Mouse (Mus musculus) hindbrain, embryonic 14.5 days (tissue): ENCODE measurements around the gene Inafm1. TPM values are rescaled to one million over a fixed set of nuclear protein-coding genes. Genes with fewer than 3 reads are reported as not detected.

Experiments
- ATAC-seq: fragments of 200-750 bp; cut with Nextera tagmentation; 2 replicates; pipeline ENCODE4 v1.8.0; 2017; ENCODE audit warnings: moderate number of reproducible peaks, mild to moderate bottlenecking, moderate TSS enrichment, moderate library complexity; ENCODE audit not compliant: low FRiP score
- DNase-seq: peaks from one replicate; pipeline ENCODE4 v3.0.0-alpha.2; 2015; ENCODE audit warnings: low spot score
- H3K27ac ChIP-seq: fragments of 300-500 bp; sonication (generic); 2 replicates; pipeline ENCODE4 v1.5.1; 2014; ENCODE audit warnings: mild to moderate bottlenecking, moderate library complexity
- H3K27me3 ChIP-seq: fragments of 300-500 bp; sonication (generic); 2 replicates; pipeline ENCODE4 v1.6.1; 2014; ENCODE audit warnings: mild to moderate bottlenecking, low read length, mixed read lengths; ENCODE audit not compliant: control insufficient read depth, insufficient read depth
- H3K36me3 ChIP-seq: fragments of 300-500 bp; sonication (generic); replicated peaks from 2 replicates; pipeline ENCODE4 v1.6.1; 2014; ENCODE audit not compliant: control insufficient read depth, insufficient read depth
- H3K4me1 ChIP-seq: fragments of 300-500 bp; sonication (generic); replicated peaks from 2 replicates; pipeline ENCODE4 v1.6.1; 2014; ENCODE audit warnings: antibody characterized with exemption, low read length, mixed read lengths; ENCODE audit not compliant: control insufficient read depth, insufficient read depth
- H3K4me2 ChIP-seq: fragments of 300-500 bp; sonication (generic); replicated peaks from 2 replicates; pipeline ENCODE4 v1.6.1; 2014; ENCODE audit warnings: mild to moderate bottlenecking, moderate library complexity
- H3K4me3 ChIP-seq: fragments of 300-500 bp; sonication (generic); replicated peaks from 2 replicates; pipeline ENCODE4 v1.5.1; 2014; ENCODE audit warnings: mild to moderate bottlenecking, low read length
- H3K9ac ChIP-seq: fragments of 300-500 bp; sonication (generic); 2 replicates; pipeline ENCODE4 v1.6.1; 2014
- H3K9me3 ChIP-seq: fragments of 300-500 bp; sonication (generic); 2 replicates; pipeline ENCODE4 v1.6.1; 2016; ENCODE audit warnings: low read length; ENCODE audit not compliant: control insufficient read depth
- WGBS: fragments of 180-500 bp; shearing (Covaris S2); extraction: QIAGEN DNeasy Blood & Tissue Kit; methylation state at CpG from one replicate; pipeline ENCODE4 v1.1.7; 2014; 5-methylcytosine and 5-hydroxymethylcytosine counted together
- polyA plus RNA-seq: library from polyadenylated mRNA; unstranded; fragments of >200 nt; fragmentation: Nextera tagmentation; extraction: Ambion mirVana; gene quantifications from 2 replicates; pipeline ENCODE4 v1.2.1, GENCODE M21; 2014

Gene Inafm1
- polyA plus RNA-seq, 1 experiment from 2014 or later: 51.3 TPM

GRCm38 (mm10) chr7:16239554-16239997, 33.8 kb downstream of the Inafm1 start:
- no peak overlapping the region for H3K9ac ChIP-seq
- H3K4me3 ChIP-seq: no peak overlapping the region
- no peak overlapping the region for H3K4me2 ChIP-seq
- DNase-seq (no peak), ATAC-seq (no peak)
- no peaks in the 10 kb centered on the region for H3K4me1 ChIP-seq
- WGBS: 61% methylated on average over 9 of the region's 9 CpGs
- no peaks in the 10 kb centered on the region for H3K9me3 ChIP-seq
- H3K27me3 ChIP-seq: no peaks in the 10 kb centered on the region
- H3K27ac ChIP-seq: no peak overlapping the region
- no peaks in the 10 kb centered on the region for H3K36me3 ChIP-seq

- 62% methylated on average over 5 of the region's 5 CpGs for WGBS
- ATAC-seq: no peak
- no peak overlapping the region for H3K27ac ChIP-seq
Measured at GRCm38 (mm10) chr7:16229869-16230268, 43.5 kb downstream of the Inafm1 start.

More at GRCm38 (mm10) chr7:16229869-16230268, 43.5 kb downstream of the Inafm1 start:
- Histone ChIP-seq H3K4me3 (no peak overlapping the region), H3K9me3 (no peaks in the 10 kb centered on the region), H3K4me2 (no peak overlapping the region), H3K36me3 (no peaks in the 10 kb centered on the region), H3K9ac (no peak overlapping the region), H3K27me3 (no peaks in the 10 kb centered on the region), H3K4me1 (no peaks in the 10 kb centered on the region)
- no peak for DNase-seq

Other genes starting within 250 kb of the Inafm1 start
- gene Bicra, start 225.7 kb downstream of the Inafm1 start, polyA plus RNA-seq: 7.9 and 8.8 TPM in 2 replicates
- gene Zfp541, start 211.8 kb downstream of the Inafm1 start, polyA plus RNA-seq: 0.16 TPM in 2 replicates
- gene Napa, start 175.2 kb downstream of the Inafm1 start, polyA plus RNA-seq: 202 and 214 TPM in 2 replicates
- 34.8 and 37.1 TPM in 2 replicates for gene Kptn, start 153.7 kb downstream of the Inafm1 start, polyA plus RNA-seq
- 0.95 and 1.4 TPM in 2 replicates for gene Slc8a2, start 143.8 kb downstream of the Inafm1 start, polyA plus RNA-seq
- 98.4 and 121 TPM in 2 replicates for gene Meis3, start 98.5 kb downstream of the Inafm1 start, polyA plus RNA-seq
- 7.8 and 9.9 TPM in 2 replicates for gene Dhx34, start 51.6 kb downstream of the Inafm1 start, polyA plus RNA-seq
- gene C5ar2, start 29.5 kb downstream of the Inafm1 start, polyA plus RNA-seq: 0.13 TPM in 1 of 2 replicates, not detected in the other
- 2.1 and 2.8 TPM in 2 replicates for gene C5ar1, start 14.1 kb downstream of the Inafm1 start, polyA plus RNA-seq
- gene Ccdc9, start 13.2 kb upstream of the Inafm1 start, polyA plus RNA-seq: 17.0 TPM in 2 replicates
- 20.3 and 21.0 TPM in 2 replicates for gene Bbc3, start 34.8 kb upstream of the Inafm1 start, polyA plus RNA-seq
- gene Sae1, start 114.2 kb upstream of the Inafm1 start, polyA plus RNA-seq: 224 and 245 TPM in 2 replicates
- 14.4 and 17.0 TPM in 2 replicates for gene Zc3h4, start 127.3 kb upstream of the Inafm1 start, polyA plus RNA-seq
- gene Tmem160, start 179.2 kb upstream of the Inafm1 start, polyA plus RNA-seq: 64.3 and 75.4 TPM in 2 replicates
- 2.2 and 4.4 TPM in 2 replicates for gene Npas1, start 204.1 kb upstream of the Inafm1 start, polyA plus RNA-seq